Mouse (Mus musculus) left cerebral cortex, postnatal 25 days (tissue): ENCODE results near the gene Gm10799. TPM values are rescaled to one million over a fixed set of nuclear protein-coding genes. Genes with fewer than 3 reads are reported as not detected.
"Not testable (repeated sequence)": the region's sequence is repeated elsewhere in the genome, so short reads cannot be mapped to it uniquely, and the experiment has no call there.

Experiments used
- DNase-seq, 2 experiments: peaks; one replicate each; pipeline ENCODE4 v3.0.0; 2022; ENCODE audit warnings: low spot score in 2 of 2, mixed read lengths in 1 of 2
- intact Hi-C: fragments of 180-260 bp; cut with DNase I; formaldehyde crosslinking; loops from one replicate; pipeline ENCODE4 v1.15.1; 2025
- total RNA-seq, 2 experiments: library from RNA; stranded (reverse); gene quantifications; 2 replicates each; pipeline ENCODE4 v1.2.3; 2021

The Gm10799 gene
- total RNA-seq, 2 experiments from 2014 or later = not detected

GRCm38 (mm10) chr2:104081436-104082050 is 13.2 kb upstream of the Gm10799 start:
- DNase-seq, intact Hi-C loops: not testable (repeated sequence)

DNA sequence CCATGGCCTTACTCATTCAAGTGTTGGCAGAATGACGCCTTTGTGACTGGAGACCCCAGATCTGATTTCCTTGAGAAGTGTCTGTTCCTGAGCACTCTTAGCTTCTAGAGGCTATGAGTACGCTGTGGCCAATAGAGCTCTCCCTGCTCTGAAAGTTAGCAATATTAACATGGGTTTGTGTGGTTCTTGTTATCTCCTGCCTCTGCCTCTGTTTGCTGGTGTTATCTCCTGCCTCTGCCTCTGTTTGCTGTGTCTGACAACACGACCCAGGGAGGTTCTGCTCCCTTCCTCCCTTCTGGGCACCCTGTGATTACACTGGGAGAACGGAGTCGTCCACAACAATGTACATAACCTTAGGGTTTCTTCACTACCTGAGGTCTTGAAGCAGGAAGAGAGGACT is 9.9 kb upstream of the Gm10799 start:
- intact Hi-C loops = not testable (repeated sequence)

GRCm38 (mm10) chr2:104069704-104070185 is 1.4 kb upstream of the Gm10799 start, which contains the start of gene Cd59b:
Gene Cd59b (plus strand): TSS chr2:104069849.
- DNase-seq = no peak
- intact Hi-C loops = no loop called here

More for the DNA sequence above, 9.9 kb upstream of the Gm10799 start:
- not testable (repeated sequence) for DNase-seq

DNA sequence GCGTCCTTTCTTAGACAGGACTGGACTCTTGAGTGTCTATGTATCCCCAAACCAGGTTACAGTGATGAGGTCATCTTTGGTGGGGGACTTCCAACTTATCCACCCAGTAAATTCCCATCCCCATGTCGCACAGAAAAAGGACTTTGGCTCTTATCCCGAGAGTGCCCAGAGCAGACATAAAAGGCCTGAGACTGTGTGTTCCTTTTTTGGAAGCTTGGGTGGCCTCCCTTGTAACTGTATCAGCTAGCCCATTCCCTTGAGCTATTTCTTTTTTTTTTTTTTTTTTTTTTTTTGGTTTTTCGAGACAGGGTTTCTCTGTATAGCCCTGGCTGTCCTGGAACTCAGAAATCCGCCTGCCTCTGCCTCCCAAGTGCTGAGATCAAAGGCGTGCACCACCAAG is 2.8 kb downstream of the Gm10799 start, which contains the start of gene Gm10912:
Gene Gm10912 (plus strand): TSS at position 301 of the 400 bp plus-strand sequence.
- DNase-seq, intact Hi-C loops: not testable (repeated sequence)

DNA sequence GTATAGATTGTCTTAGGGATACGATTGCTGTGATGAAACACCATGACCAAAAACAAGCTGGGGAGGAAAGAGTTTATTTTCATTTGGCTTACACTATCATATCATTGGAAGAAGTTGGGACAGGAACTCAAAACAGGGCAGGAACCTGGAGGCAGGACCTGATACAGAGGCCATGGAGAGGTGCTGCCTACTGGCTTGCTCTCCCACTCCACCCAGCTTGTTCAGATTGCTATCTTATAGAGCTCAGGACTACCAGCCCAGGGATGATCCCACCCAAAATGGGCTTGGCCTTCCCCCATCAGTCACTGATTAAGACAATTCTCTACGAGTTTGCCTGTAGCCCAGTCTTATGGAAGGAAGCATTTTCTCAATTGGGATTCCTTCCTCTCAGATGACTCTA is 4.2 kb downstream of the Gm10799 start:
- intact Hi-C loops = no loop called here
- no peak for DNase-seq

- intact Hi-C loops = no loop called here
- peak in 1 of 2 experiments; percentile 23 for DNase-seq
Measured at GRCm38 (mm10) chr2:104062665-104063064, 5.7 kb downstream of the Gm10799 start.

GRCm38 (mm10) chr2:104060996-104061395 is 7.4 kb downstream of the Gm10799 start:
- DNase-seq = no peak
- intact Hi-C loops = no loop called here

DNA sequence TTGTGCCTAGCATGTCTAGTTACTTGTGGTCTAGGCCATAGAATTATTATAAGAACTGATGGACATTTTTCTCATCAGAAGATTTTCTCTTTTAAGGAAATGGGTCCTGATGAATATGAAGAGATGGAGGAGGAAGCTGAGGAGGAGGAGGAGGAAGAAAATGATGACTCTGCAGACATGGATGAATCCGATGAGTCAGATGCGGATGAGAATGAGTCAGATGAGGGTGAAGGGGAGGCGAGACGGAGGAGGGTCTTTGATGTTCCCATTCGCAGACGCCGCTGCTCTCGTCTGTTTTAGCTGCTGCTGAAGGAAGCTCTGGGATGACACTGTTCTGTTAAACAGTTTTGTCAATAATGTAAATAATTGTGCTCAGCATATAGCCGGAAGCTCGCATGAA is 8.6 kb downstream of the Gm10799 start:
- intact Hi-C loops = loop anchor here (10.0 kb wide), 1 partner anchor 375 kb away; no protein-coding TSS in a partner anchor
- DNase-seq = peak in 1 of 2 experiments; percentile 70

GRCm38 (mm10) chr2:104058954-104059353 is 9.4 kb downstream of the Gm10799 start:
- no peak for DNase-seq
- intact Hi-C loops = loop anchor here (10.0 kb wide), 1 partner anchor 376 kb away; no protein-coding TSS in a partner anchor

- intact Hi-C loops = loop anchor here (10.0 kb wide), 1 partner anchor 376 kb away; no protein-coding TSS in a partner anchor
- no peak for DNase-seq
Measured at GRCm38 (mm10) chr2:104058381-104058780, 10.0 kb downstream of the Gm10799 start.

- intact Hi-C loops = no loop called here
- DNase-seq = no peak
Measured at GRCm38 (mm10) chr2:104044479-104045080, 23.8 kb downstream of the Gm10799 start.

GRCm38 (mm10) chr2:104043624-104044478 is 24.5 kb downstream of the Gm10799 start:
- intact Hi-C loops = no loop called here
- DNase-seq = no peak

DNA sequence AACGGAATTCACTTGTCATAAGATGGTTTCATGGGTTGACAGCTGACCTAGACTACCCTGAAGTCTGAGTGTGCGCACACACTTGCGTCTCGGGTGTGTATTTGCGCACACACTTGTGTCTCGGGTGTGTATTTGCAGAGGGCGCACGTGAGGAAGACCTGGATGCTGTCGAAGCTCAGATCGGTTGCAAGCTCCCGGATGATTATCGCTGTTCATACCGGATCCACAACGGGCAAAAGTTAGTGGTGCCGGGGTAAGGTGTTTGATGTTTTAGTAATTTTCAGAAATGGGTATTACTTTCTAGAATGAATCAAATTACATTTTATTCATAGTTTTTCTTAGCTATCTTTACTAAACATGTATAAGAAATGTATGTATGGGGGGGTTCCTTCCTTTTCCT is 25.6 kb downstream of the Gm10799 start:
- intact Hi-C loops = no loop called here
- DNase-seq = no peak

DNA sequence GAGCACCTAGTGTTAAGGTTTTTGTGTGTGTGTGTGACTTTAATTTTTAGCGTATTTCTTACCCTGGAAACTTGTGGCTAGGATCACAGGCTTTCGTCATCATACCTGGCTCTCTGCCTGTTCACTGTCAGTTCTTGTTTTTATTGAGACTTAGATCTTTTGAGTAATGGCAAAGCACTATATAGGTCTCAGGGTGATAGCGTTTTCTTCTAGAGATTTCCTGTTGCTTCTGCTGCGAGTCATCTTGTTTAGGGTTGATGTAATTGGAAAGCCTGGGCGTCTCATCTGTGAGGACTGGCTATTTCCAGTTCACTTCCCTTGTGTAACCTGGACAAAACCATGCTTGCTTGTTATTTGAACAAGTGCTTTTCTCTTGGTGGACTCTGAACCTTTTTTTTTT is 26.7 kb downstream of the Gm10799 start:
- no peak for DNase-seq
- intact Hi-C loops = no loop called here

DNA sequence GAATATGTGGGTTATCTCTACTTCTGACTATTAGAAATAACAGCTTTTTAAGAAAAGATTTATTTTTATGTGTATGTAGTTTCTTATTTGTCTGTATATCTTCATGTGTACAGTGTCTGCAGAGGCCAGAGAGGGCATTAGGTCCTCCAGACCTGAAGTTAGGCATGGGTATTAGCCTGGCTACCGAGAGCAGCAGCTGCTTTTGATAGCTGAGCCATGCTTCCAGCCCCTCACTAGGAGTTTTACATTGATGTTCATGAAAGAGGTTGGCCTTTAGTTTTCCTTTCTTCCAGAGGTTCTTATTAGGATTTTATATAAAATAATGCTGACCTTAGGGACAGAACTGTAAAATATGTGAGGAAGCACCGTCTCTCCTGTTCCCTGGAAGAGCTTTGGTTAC is 30.1 kb downstream of the Gm10799 start:
- intact Hi-C loops = loop anchor here (10.0 kb wide), 3 partner anchors 87 to 547 kb away; partner anchors contain the start of gene A930018P22Rik

GRCm38 (mm10) chr2:104036316-104036715 is 32.0 kb downstream of the Gm10799 start:
- DNase-seq = no peak
- intact Hi-C loops = loop anchor here (10.0 kb wide), 3 partner anchors 88 to 548 kb away; partner anchors contain the start of gene A930018P22Rik

More for the DNA sequence above, 30.1 kb downstream of the Gm10799 start:
- DNase-seq = no peak

DNA sequence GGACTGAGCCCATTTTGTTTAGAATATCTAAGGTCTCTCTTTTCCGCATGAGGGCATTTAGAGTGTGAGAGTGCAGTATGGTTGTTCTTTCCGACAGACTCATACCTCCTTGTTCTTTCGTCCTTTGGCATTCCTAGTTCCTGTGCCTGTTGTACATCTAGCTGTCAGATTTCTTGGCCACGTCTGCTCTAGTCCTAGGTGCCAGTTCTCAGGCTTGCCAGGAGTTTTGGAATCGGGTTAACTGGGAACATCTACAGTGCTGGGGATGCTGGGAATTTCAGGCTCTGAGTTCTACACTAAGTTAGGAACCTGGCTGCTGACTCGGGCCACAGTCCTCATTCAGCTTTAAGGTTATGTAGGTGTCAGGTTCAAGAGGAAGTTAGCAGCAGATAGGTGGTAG is 32.8 kb downstream of the Gm10799 start:
- intact Hi-C loops = loop anchor here (10.0 kb wide), 3 partner anchors 89 to 549 kb away; partner anchors contain the start of gene A930018P22Rik
- no peak for DNase-seq

DNA sequence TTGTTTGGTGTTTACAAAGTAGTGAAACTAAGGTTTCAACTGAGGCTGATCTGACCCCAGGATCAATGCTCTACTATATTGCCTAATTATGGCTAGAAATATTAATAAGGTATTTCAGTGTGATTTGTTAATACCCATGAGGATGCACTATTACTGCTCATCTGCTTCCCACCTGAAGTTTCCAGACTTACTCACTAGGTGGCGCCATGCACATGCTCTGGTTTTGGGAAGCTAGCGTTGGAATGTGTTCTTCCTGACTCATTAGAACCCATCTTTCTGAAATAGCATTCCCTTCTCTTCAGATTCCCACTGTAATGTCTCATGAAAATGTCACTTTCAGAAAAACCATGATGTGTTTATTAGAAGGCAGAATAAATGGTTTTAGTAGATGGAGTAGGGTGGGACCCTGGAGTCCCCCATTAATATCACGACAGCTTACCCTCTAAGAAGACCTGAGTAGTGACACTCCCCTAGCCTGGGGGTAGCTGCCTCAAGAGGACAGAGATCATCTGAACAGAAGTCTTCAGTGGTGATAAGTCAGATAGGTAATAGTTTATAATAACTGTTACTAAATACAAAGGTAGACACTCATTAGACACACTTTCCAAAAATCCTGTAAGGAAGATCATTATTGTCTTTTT is 33.4 kb downstream of the Gm10799 start:
- DNase-seq = peak; percentile 72 to 80
- intact Hi-C loops = loop anchor here (10.0 kb wide), 3 partner anchors 90 to 550 kb away; partner anchors contain the start of gene A930018P22Rik

- intact Hi-C loops = loop anchor here (10.0 kb wide), 3 partner anchors 93 to 553 kb away; partner anchors contain the start of gene A930018P22Rik
- no peak for DNase-seq
Measured at GRCm38 (mm10) chr2:104032056-104032455, 36.3 kb downstream of the Gm10799 start.
